Comparison of ENCODE assay signal across 26 mouse cellular contexts in genomic region chr2:101580027-101580426, GRCm38 (mm10). TPM values are rescaled to one million over a fixed set of nuclear protein-coding genes. Genes with fewer than 3 reads are reported as not detected.
"Had no signal": no experiment of that assay in that cellular context is flagged by ENCODE, and none has a peak within 500 bp of the region (broad histone marks: within the 10 kb centered on the region; RNA-seq: fewer than 3 reads in every experiment).

No protein-coding gene starts in this region.

- H3K9me3 ChIP-seq: kidney, embryonic 15.5 days; limb, embryonic 12.5 days; limb, embryonic 15.5 days; midbrain, embryonic 12.5 days; midbrain, embryonic 15.5 days; neural tube, embryonic 12.5 days; neural tube, embryonic 15.5 days; stomach, embryonic 15.5 days had no signal

- H3K4me2 ChIP-seq: kidney, embryonic 15.5 days; limb, embryonic 12.5 days; limb, embryonic 15.5 days; liver, embryonic 11.5 days; lung, embryonic 14.5 days; midbrain, embryonic 12.5 days; midbrain, embryonic 15.5 days; neural tube, embryonic 12.5 days; neural tube, embryonic 15.5 days; stomach, embryonic 15.5 days had no signal

- H3K27me3 ChIP-seq: kidney, embryonic 15.5 days; limb, embryonic 12.5 days; limb, embryonic 15.5 days; midbrain, embryonic 12.5 days; midbrain, embryonic 15.5 days; neural tube, embryonic 12.5 days; neural tube, embryonic 15.5 days; stomach, embryonic 15.5 days had no signal

- H3K4me3 ChIP-seq: kidney, embryonic 15.5 days; left cerebral cortex, adult 2 months; limb, embryonic 12.5 days; limb, embryonic 15.5 days; midbrain, embryonic 12.5 days; midbrain, embryonic 15.5 days; neural tube, embryonic 12.5 days; neural tube, embryonic 15.5 days; stomach, embryonic 15.5 days had no signal

- H3K9ac ChIP-seq: kidney, embryonic 15.5 days; limb, embryonic 12.5 days; limb, embryonic 15.5 days; liver, embryonic 14.5 days; liver, postnatal 0 days; lung, embryonic 14.5 days; midbrain, embryonic 12.5 days; midbrain, embryonic 15.5 days; neural tube, embryonic 12.5 days; neural tube, embryonic 15.5 days; stomach, embryonic 15.5 days had no signal

- H3K27ac ChIP-seq: kidney, embryonic 15.5 days; left cerebral cortex, adult 2 months; limb, embryonic 12.5 days; limb, embryonic 15.5 days; liver, embryonic 14.5 days; macrophage; midbrain, embryonic 12.5 days; midbrain, embryonic 15.5 days; neural tube, embryonic 12.5 days; neural tube, embryonic 15.5 days; stomach, embryonic 15.5 days had no signal

- H3K4me1 ChIP-seq: kidney, embryonic 15.5 days; midbrain, embryonic 12.5 days; midbrain, embryonic 15.5 days; neural tube, embryonic 12.5 days; stomach, embryonic 15.5 days had no signal

- H3K36me3 ChIP-seq: kidney, embryonic 15.5 days; midbrain, embryonic 12.5 days; midbrain, embryonic 15.5 days; neural tube, embryonic 12.5 days; neural tube, embryonic 15.5 days; stomach, embryonic 15.5 days had no signal

- ATAC-seq: liver, postnatal 0 days; lung, postnatal 0 days; midbrain, embryonic 15.5 days had no signal

- DNase-seq: kidney, postnatal 10 days; kidney, postnatal 36 days; layer of hippocampus, postnatal 36 days; liver, postnatal 0 days; lung, embryonic 14.5 days; right cerebral cortex, adult 18-20 months; right cerebral cortex, postnatal 14 days; right cerebral cortex, postnatal 4 days had no signal

RNA-seq across cellular contexts. Expression of gene Rag2, which starts 44.5 kb away (rescaled TPM):
- total RNA-seq: layer of hippocampus, adult 8-10 months; layer of hippocampus, postnatal 10 days; layer of hippocampus, postnatal 36 days; left cerebral cortex, adult 2 months; left cerebral cortex, postnatal 10 days; left cerebral cortex, postnatal 36 days; megakaryocyte, adult 5-6 weeks had no signal
- polyA plus RNA-seq: limb, embryonic 12.5 days; limb, embryonic 15.5 days; lung, embryonic 14.5 days; macrophage; midbrain, embryonic 12.5 days; midbrain, embryonic 15.5 days; neural tube, embryonic 12.5 days; neural tube, embryonic 15.5 days had no signal
